ENCODE assay signal across 8 mouse cellular contexts in genomic region chr10:92722620-92722988, GRCm38 (mm10). TPM values are rescaled to one million over a fixed set of nuclear protein-coding genes. Genes with fewer than 3 reads are reported as not detected.
DNase-seq lines count a peak whose midpoint lies in the region; ATAC-seq and TF ChIP-seq lines count a peak whose summit lies in the region.

No protein-coding gene starts in this region.

- H3K27me3 ChIP-seq in heart, adult 2 months (ENCODE audit: control insufficient read depth, insufficient read depth, low read length): no peaks in the 10 kb centered on the region
- H3K27me3 ChIP-seq in thymus, adult 2 months (ENCODE audit: control insufficient read depth, insufficient read depth, low read length): no peaks in the 10 kb centered on the region
- no peaks in the 10 kb centered on the region for H3K27me3 ChIP-seq in liver, embryonic 13.5 days

- no peak for TF ChIP-seq EP300 in heart, adult 2 months (IDR thresholded peaks at IDR 0.05; ENCODE audit: insufficient read depth, low read depth, low read length)

- H3K9me3 ChIP-seq in liver, embryonic 13.5 days (replicated peaks): 0 out of 2 replicates have a peak, but pooled peaks cover 3% of the 10 kb centered on the region

- TF ChIP-seq CTCF in heart, adult 2 months (IDR thresholded peaks at IDR 0.05): no peak
- TF ChIP-seq CTCF in thymus, adult 2 months (IDR thresholded peaks at IDR 0.05; ENCODE audit: borderline replicate concordance, control insufficient read depth, extremely low read depth, insufficient read depth, low read length, poor library complexity): no peak

- H3K9ac ChIP-seq in heart, adult 2 months (ENCODE audit: low read depth, low read length): peak overlapping the region; percentile 37; the same call in 1 of the 2 replicates
- H3K9ac ChIP-seq in liver, embryonic 13.5 days: peak overlapping the region; percentile 67

- peak overlapping the region; percentile 74 for H3K4me2 ChIP-seq in liver, embryonic 13.5 days

- no peaks in the 10 kb centered on the region; the same call in none of the 2 replicates for H3K4me1 ChIP-seq in heart, adult 2 months (ENCODE audit: control insufficient read depth, insufficient read depth, low read length)
- peaks cover 4% of the 10 kb centered on the region for H3K4me1 ChIP-seq in thymus, adult 2 months (replicated peaks; ENCODE audit: control insufficient read depth, insufficient read depth, low read length)
- peaks cover 27% of the 10 kb centered on the region for H3K4me1 ChIP-seq in liver, embryonic 13.5 days (replicated peaks)

- intact Hi-C loops in heart, adult 2 months (cut with DNase I): no loop called here
- intact Hi-C loops in heart, postnatal 36 days (cut with DNase I): loop anchor here (10.0 kb wide), 1 partner anchor 292 kb away; no protein-coding TSS in a partner anchor

- TF ChIP-seq POLR2A in heart, adult 2 months (IDR thresholded peaks at IDR 0.05; ENCODE audit: insufficient read depth, low read depth, low read length): no peak
- no peak for TF ChIP-seq POLR2A in thymus, adult 2 months (IDR thresholded peaks at IDR 0.05; ENCODE audit: control insufficient read depth, extremely low read depth, insufficient read depth, low read length, poor library complexity)

- WGBS in heart, adult 2 months: 38% methylated on average over 5 of the region's 5 CpGs
- 43% methylated on average over 5 of the region's 5 CpGs for WGBS in thymus, adult 2 months
- WGBS in liver, embryonic 13.5 days (ENCODE audit: insufficient replicate concordance): 42% methylated on average over 5 of the region's 5 CpGs

- peak overlapping the region; percentile 69 for H3K27ac ChIP-seq in heart, adult 2 months
- H3K27ac ChIP-seq in thymus, adult 2 months (ENCODE audit: control insufficient read depth, insufficient read depth, low read length): peak overlapping the region; percentile 53; the same call in 1 of the 2 replicates
- peak overlapping the region; percentile 93 for H3K27ac ChIP-seq in liver, embryonic 13.5 days

- H3K4me3 ChIP-seq in heart, adult 2 months: peak overlapping the region; percentile 91
- H3K4me3 ChIP-seq in thymus, adult 2 months (ENCODE audit: control insufficient read depth, insufficient read depth, low read length): peak overlapping the region; percentile 17; the same call in 1 of the 2 replicates
- H3K4me3 ChIP-seq in liver, embryonic 13.5 days (replicated peaks): peak overlapping the region; percentile 80

- DNase-seq in heart, adult 2 months: no peak
- DNase-seq in heart, postnatal 36 days: no peak
- DNase-seq in thymus, adult 2 months: no peak
- DNase-seq in thymus, postnatal 25 days: no peak
- no peak for DNase-seq in liver, embryonic 13.5 days
- DNase-seq in adrenal gland, adult 2 months: no peak
- no peak for DNase-seq in adipocyte (ENCODE audit: low spot score)
- no peak for DNase-seq in right cerebral cortex, postnatal 36 days (ENCODE audit: low spot score in 2 of 2)

- H3K36me3 ChIP-seq in heart, adult 2 months (ENCODE audit: control insufficient read depth, insufficient read depth, low read length): peaks cover 2% of the 10 kb centered on the region; the same call in 1 of the 2 replicates
- no peaks in the 10 kb centered on the region for H3K36me3 ChIP-seq in thymus, adult 2 months (ENCODE audit: control insufficient read depth, insufficient read depth, low read length)
- peaks cover 14% of the 10 kb centered on the region for H3K36me3 ChIP-seq in liver, embryonic 13.5 days

- H3K79me2 ChIP-seq in heart, adult 2 months (replicated peaks; ENCODE audit: control insufficient read depth, insufficient read depth, low read length): no peaks in the 10 kb centered on the region

- ATAC-seq in liver, embryonic 13.5 days (ENCODE audit: low read depth): no peak

RNA-seq across cellular contexts. Expression of gene Nedd1, which starts 0.4 kb away (rescaled TPM):
- 10 to 100 TPM; 23.2 to 28.4 TPM for total RNA-seq in heart, adult 2 months (2021)
- polyA plus RNA-seq in heart, adult 2 months (2012; rRNA removed): 8.6 and 26.6 TPM in 2 replicates
- 10 to 100 TPM; 22.1 to 22.6 TPM for total RNA-seq in heart, postnatal 36 days (2021)
- 9.0 and 9.4 TPM in 2 replicates for polyA plus RNA-seq in thymus, adult 2 months (2012; rRNA removed)
- 25.2 and 31.6 TPM in 2 replicates for polyA plus RNA-seq in liver, embryonic 13.5 days (2015; fragmentation: Nextera tagmentation; extraction: Ambion mirVana)
- 10 to 100 TPM; 12.3 to 13.9 TPM for total RNA-seq in adrenal gland, adult 2 months (2021)
- polyA plus RNA-seq in adrenal gland, adult 2 months (2012; rRNA removed): 0.79 and 1.2 TPM in 2 replicates

Comparison
In these comparisons a context has a peak if more than half of its experiments do, and no peak if none do; other contexts are left out.
1. H3K4me3 ChIP-seq: peak in every context shown above with its lines; median percentile 91 in heart, adult 2 months; 80 in liver, embryonic 13.5 days; 17 in thymus, adult 2 months.